Mouse (Mus musculus) heart, adult 2 months (tissue): ENCODE data around the gene Tbc1d5. TPM values are rescaled to one million over a fixed set of nuclear protein-coding genes. Genes with fewer than 3 reads are reported as not detected.
"Not testable (repeated sequence)": the region's sequence is repeated elsewhere in the genome, so short reads cannot be mapped to it uniquely, and the experiment has no call there.

Experiments
- DNase-seq, 2 experiments: peaks; one replicate each; pipeline ENCODE4 v3.0.0; 2021
- H3K27ac ChIP-seq: fragments of 200-600 bp; 2 replicates; pipeline ENCODE4 v1.8.1; 2022
- H3K27me3 ChIP-seq: fragments of 200-500 bp; 2 replicates; pipeline ENCODE4 v1.6.1; 2012; ENCODE audit warnings: mild to moderate bottlenecking, low read length, inconsistent platforms, mixed read lengths; ENCODE audit not compliant: control insufficient read depth, insufficient read depth
- H3K36me3 ChIP-seq: fragments of 200-500 bp; 2 replicates; pipeline ENCODE4 v1.6.1; 2012; ENCODE audit warnings: low read length, inconsistent platforms; ENCODE audit not compliant: control insufficient read depth, insufficient read depth
- H3K4me1 ChIP-seq: fragments of 200-500 bp; 2 replicates; pipeline ENCODE4 v1.6.1; 2011; ENCODE audit warnings: low read length; ENCODE audit not compliant: control insufficient read depth, insufficient read depth
- H3K4me3 ChIP-seq: fragments of 200-600 bp; 2 replicates; pipeline ENCODE4 v1.8.1; 2022
- H3K79me2 ChIP-seq: fragments of 200-500 bp; replicated peaks from 2 replicates; pipeline ENCODE4 v1.6.1; 2012; ENCODE audit warnings: mild to moderate bottlenecking, inconsistent platforms, low read length, moderate library complexity, mixed read lengths; ENCODE audit not compliant: control insufficient read depth, insufficient read depth
- H3K9ac ChIP-seq: fragments of 200-500 bp; 2 replicates; pipeline ENCODE4 v1.6.1; 2012; ENCODE audit warnings: low read depth, mild to moderate bottlenecking, control low read depth, inconsistent platforms, low read length, mixed read lengths
- CTCF ChIP-seq: fragments of 200-600 bp; IDR thresholded peaks from 2 replicates; pipeline ENCODE4 v1.8.1; 2022; ENCODE audit warnings: antibody characterized with exemption, mild to moderate bottlenecking, moderate library complexity
- EP300 ChIP-seq: fragments of 200-500 bp; IDR thresholded peaks from 2 replicates; pipeline ENCODE4 v1.6.1; 2011; ENCODE audit warnings: low read depth, low read length, control low read depth; ENCODE audit not compliant: insufficient read depth
- POLR2A ChIP-seq: fragments of 200-500 bp; IDR thresholded peaks from 2 replicates; pipeline ENCODE4 v1.6.1; 2011; ENCODE audit warnings: mild to moderate bottlenecking, low read depth, low read length, control low read depth; ENCODE audit not compliant: insufficient read depth
- WGBS: fragments of 180-500 bp; shearing (Covaris S2); methylation state at CpG from one replicate; pipeline ENCODE4 v1.1.7; 2018; 5-methylcytosine and 5-hydroxymethylcytosine counted together
- intact Hi-C: fragments of 180-260 bp; cut with DNase I; formaldehyde crosslinking; loops from one replicate; pipeline ENCODE4 v1.15.1; 2025
- polyA plus RNA-seq: library from polyadenylated mRNA; depleted of rRNA; stranded (reverse); fragments of >200 nt; gene quantifications from 2 replicates; pipeline ENCODE4 v1.2.3, GENCODE M21; 2012
- total RNA-seq, 2 experiments: library from RNA; stranded (reverse); gene quantifications; 2 replicates each; pipeline ENCODE4 v1.2.3; 2021

Gene Tbc1d5
- total and polyA plus RNA-seq, 3 experiments: 8.5 to 19.4 (median 15.8) TPM

- TF ChIP-seq EP300: no peak
- TF ChIP-seq POLR2A: no peak
- TF ChIP-seq CTCF: no peak
- Histone ChIP-seq H3K27ac (no peak overlapping the region), H3K4me1 (no peaks in the 10 kb centered on the region), H3K36me3 (no peaks in the 10 kb centered on the region), H3K4me3 (no peak overlapping the region), H3K9ac (no peak overlapping the region), H3K79me2 (no peaks in the 10 kb centered on the region), H3K27me3 (no peaks in the 10 kb centered on the region)
- no peak for DNase-seq
- whole genome bisulfite sequencing: 91% methylated on average over 5 of the region's 5 CpGs
- intact Hi-C loops: no loop called here
These were observed 461.6 kb downstream of the Tbc1d5 start for GRCm38 (mm10) chr17:50717586-50717985.

GRCm38 (mm10) chr17:50710497-50711222 lies 468.5 kb downstream of the Tbc1d5 start:
- Histone ChIP-seq H3K27me3 (no peaks in the 10 kb centered on the region), H3K4me3 (no peak overlapping the region), H3K36me3 (no peaks in the 10 kb centered on the region), H3K27ac (no peak overlapping the region), H3K4me1 (no peaks in the 10 kb centered on the region), H3K9ac (no peak overlapping the region), H3K79me2 (no peaks in the 10 kb centered on the region)
- TF ChIP-seq CTCF: no peak
- no peak for DNase-seq
- intact Hi-C loops: no loop called here
- WGBS: 83% methylated on average over 7 of the region's 7 CpGs

GRCm38 (mm10) chr17:50698410-50698809 lies 480.7 kb downstream of the Tbc1d5 start:
- H3K27ac ChIP-seq, DNase-seq, H3K4me3 ChIP-seq, H3K4me1 ChIP-seq, H3K27me3 ChIP-seq, H3K9ac ChIP-seq, H3K36me3 ChIP-seq, intact Hi-C loops, H3K79me2 ChIP-seq: not testable (repeated sequence)
- 7% methylated on average over 39 of the region's 39 CpGs for WGBS

- Histone ChIP-seq H3K27me3 (no peaks in the 10 kb centered on the region), H3K79me2 (no peaks in the 10 kb centered on the region), H3K4me3 (no peak overlapping the region), H3K9ac (no peak overlapping the region), H3K36me3 (peaks cover 3% of the 10 kb centered on the region; the same call in 1 of the 2 replicates), H3K27ac (no peak overlapping the region), H3K4me1 (peaks cover 2% of the 10 kb centered on the region; the same call in 1 of the 2 replicates)
- TF ChIP-seq EP300 (no peak), CTCF (no peak), POLR2A (no peak)
- no peak for DNase-seq
- WGBS: 93% methylated on average over 6 of the region's 6 CpGs
- intact Hi-C loops: no loop called here
These were observed 491.0 kb downstream of the Tbc1d5 start for GRCm38 (mm10) chr17:50688135-50688534.

GRCm38 (mm10) chr17:50687670-50688069 lies 491.5 kb downstream of the Tbc1d5 start:
- Histone ChIP-seq H3K36me3 (peaks cover 5% of the 10 kb centered on the region; the same call in 1 of the 2 replicates), H3K27ac (no peak overlapping the region), H3K27me3 (no peaks in the 10 kb centered on the region), H3K9ac (no peak overlapping the region), H3K4me3 (no peak overlapping the region), H3K79me2 (no peaks in the 10 kb centered on the region), H3K4me1 (peaks cover 4% of the 10 kb centered on the region)
- DNase-seq: no peak
- TF ChIP-seq POLR2A: no peak
- no peak for TF ChIP-seq CTCF
- no peak for TF ChIP-seq EP300
- 75% methylated on average over 10 of the region's 10 CpGs for WGBS
- intact Hi-C loops: no loop called here

- peaks cover 5% of the 10 kb centered on the region; the same call in 1 of the 2 replicates for H3K36me3 ChIP-seq
- no peak overlapping the region for H3K9ac ChIP-seq
- H3K4me3 ChIP-seq: no peak overlapping the region
- peaks cover 6% of the 10 kb centered on the region for H3K4me1 ChIP-seq
- intact Hi-C loops: loop anchor here (5.0 kb wide), 1 partner anchor 47 kb away; no protein-coding TSS in a partner anchor
- no peak overlapping the region for H3K27ac ChIP-seq
- no peaks in the 10 kb centered on the region for H3K27me3 ChIP-seq
- WGBS: 79% methylated on average over 7 of the region's 7 CpGs
- no peak for DNase-seq
- TF ChIP-seq CTCF (no peak), EP300 (no peak), POLR2A (no peak)
- H3K79me2 ChIP-seq: no peaks in the 10 kb centered on the region
These were observed 494.0 kb downstream of the Tbc1d5 start for GRCm38 (mm10) chr17:50684960-50685645.
